Comparison of ENCODE assay signal across 11 mouse cellular contexts in the genomic region with DNA sequence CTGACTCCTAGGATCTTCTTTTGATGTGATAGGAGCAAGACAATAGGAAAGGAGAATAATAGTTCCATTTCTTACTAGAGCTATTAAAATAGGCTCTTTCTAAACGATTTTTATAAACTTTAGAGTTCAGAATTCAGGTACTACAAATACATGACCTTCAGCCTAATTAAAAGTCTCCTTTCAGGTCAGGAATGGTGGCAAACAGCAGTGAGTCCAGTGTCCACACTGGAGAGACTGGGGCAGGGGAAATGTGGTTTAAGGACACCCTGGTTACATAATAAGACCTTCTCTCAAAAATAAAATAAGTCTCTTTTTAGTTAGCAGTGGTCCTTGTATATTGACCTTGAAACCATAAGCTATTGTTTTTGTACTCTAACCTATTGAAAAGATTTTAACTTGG.
"Had no signal": no experiment of that assay in that cellular context is flagged by ENCODE, and none has a peak within 500 bp of the region (broad histone marks: within the 10 kb centered on the region; RNA-seq: fewer than 3 reads in every experiment).

No protein-coding gene starts in this region.

- H3K9me3 ChIP-seq: limb, embryonic 12.5 days; liver, embryonic 13.5 days; midbrain, embryonic 13.5 days had no signal

- ATAC-seq: lung, postnatal 0 days; midbrain, embryonic 13.5 days had no signal

- H3K27ac ChIP-seq: layer of hippocampus, adult 2 months; limb, embryonic 12.5 days; liver, embryonic 13.5 days; midbrain, embryonic 13.5 days had no signal

- H3K4me1 ChIP-seq: limb, embryonic 12.5 days; midbrain, embryonic 13.5 days had no signal

- H3K36me3 ChIP-seq: limb, embryonic 12.5 days; liver, embryonic 13.5 days; midbrain, embryonic 13.5 days had no signal

- DNase-seq: kidney, postnatal 10 days; kidney, postnatal 4 days; liver, embryonic 13.5 days; lung, adult 2 months; lung, postnatal 36 days; right cerebral cortex, postnatal 14 days; thymus, postnatal 36 days had no signal

- H3K9ac ChIP-seq: limb, embryonic 12.5 days; liver, embryonic 13.5 days; midbrain, embryonic 13.5 days had no signal

- H3K4me2 ChIP-seq: limb, embryonic 12.5 days; liver, embryonic 13.5 days; midbrain, embryonic 13.5 days had no signal

- H3K27me3 ChIP-seq: limb, embryonic 12.5 days; liver, embryonic 13.5 days; midbrain, embryonic 13.5 days had no signal

- H3K4me3 ChIP-seq: layer of hippocampus, adult 2 months; limb, embryonic 12.5 days; liver, embryonic 13.5 days; midbrain, embryonic 13.5 days had no signal
